In the genomic region with DNA sequence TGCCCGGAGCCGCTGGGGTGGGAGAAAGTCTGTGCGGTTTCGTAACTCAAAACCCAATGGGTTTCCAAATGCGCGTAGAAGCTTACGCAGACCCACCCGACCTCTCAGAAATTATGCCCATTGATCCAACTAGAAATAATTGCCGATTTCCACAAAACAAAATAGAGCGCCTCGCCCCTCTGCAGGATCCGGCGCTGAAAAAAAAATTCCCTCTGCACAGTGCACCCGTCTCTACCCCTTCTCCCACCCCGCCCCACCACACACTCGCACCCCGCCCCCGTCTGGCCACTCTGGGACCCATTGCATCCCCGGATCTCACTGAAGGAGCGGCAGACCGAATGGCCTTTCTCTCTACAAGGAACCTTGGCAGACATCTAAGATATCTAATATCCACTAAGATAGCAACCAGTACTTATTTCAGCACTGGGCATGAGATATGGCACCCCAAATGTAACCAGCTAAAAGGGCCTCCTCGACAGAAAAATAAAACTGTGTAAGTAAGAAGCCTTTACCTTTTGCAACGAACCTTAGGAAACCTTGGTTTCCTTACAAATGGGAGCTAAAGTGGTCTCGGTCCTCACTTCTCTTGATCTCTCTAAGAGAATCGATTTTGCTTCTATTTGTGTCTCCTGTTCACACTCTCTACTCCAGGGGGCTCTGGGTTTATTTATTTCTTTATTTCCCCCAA, we compare ENCODE assay signal across 12 mouse cellular contexts. TPM values are rescaled to one million over a fixed set of nuclear protein-coding genes. Genes with fewer than 3 reads are reported as not detected.
DNase-seq lines count a peak whose midpoint lies in the region; ATAC-seq and TF ChIP-seq lines count a peak whose summit lies in the region.
"Had no signal": no experiment of that assay in that cellular context is flagged by ENCODE, and none has a peak within 500 bp of the region (broad histone marks: within the 10 kb centered on the region; RNA-seq: fewer than 3 reads in every experiment).

No protein-coding gene starts in this region.

- H3K27me3 ChIP-seq in midbrain, embryonic 11.5 days (ENCODE audit: control insufficient read depth, insufficient read depth, low read length): peaks cover 93% of the 10 kb centered on the region
- H3K27me3 ChIP-seq in midbrain, postnatal 0 days (ENCODE audit: insufficient read depth, low read length): peaks cover 80% of the 10 kb centered on the region
- peaks cover 98% of the 10 kb centered on the region for H3K27me3 ChIP-seq in embryonic facial prominence, embryonic 14.5 days (replicated peaks; ENCODE audit: control insufficient read depth, insufficient read depth, low read length)
- H3K27me3 ChIP-seq in intestine, postnatal 0 days (replicated peaks; ENCODE audit: control insufficient read depth, insufficient read depth, low read length): peaks cover 85% of the 10 kb centered on the region

- intact Hi-C loops in left cerebral cortex, postnatal 10 days (cut with DNase I): loop anchor here (10.0 kb wide), 1 partner anchor 603 kb away; the partner anchor contains the start of gene Lhx5

- WGBS in midbrain, embryonic 11.5 days: under 1% methylated on average over 25 of the region's 25 CpGs
- 3% methylated on average over 25 of the region's 25 CpGs for WGBS in midbrain, postnatal 0 days
- WGBS in embryonic facial prominence, embryonic 14.5 days: 2% methylated on average over 25 of the region's 25 CpGs
- 3% methylated on average over 25 of the region's 25 CpGs for WGBS in intestine, postnatal 0 days

- no peaks in the 10 kb centered on the region for H3K9me3 ChIP-seq in midbrain, embryonic 11.5 days (ENCODE audit: control insufficient read depth, low read length)
- H3K9me3 ChIP-seq in midbrain, postnatal 0 days (ENCODE audit: low read length): no peaks in the 10 kb centered on the region
- no peaks in the 10 kb centered on the region for H3K9me3 ChIP-seq in embryonic facial prominence, embryonic 14.5 days (ENCODE audit: control insufficient read depth, low read length)
- no peaks in the 10 kb centered on the region for H3K9me3 ChIP-seq in intestine, postnatal 0 days (ENCODE audit: control insufficient read depth)

- H3K9ac ChIP-seq in midbrain, embryonic 11.5 days (ENCODE audit: low read length): no peak overlapping the region
- H3K9ac ChIP-seq in midbrain, postnatal 0 days (replicated peaks; ENCODE audit: low read length, poor library complexity, severe bottlenecking): no peak overlapping the region
- no peak overlapping the region; the same call in 1 of the 2 replicates for H3K9ac ChIP-seq in embryonic facial prominence, embryonic 14.5 days (ENCODE audit: low read depth, low read length)
- H3K9ac ChIP-seq in intestine, postnatal 0 days (ENCODE audit: low read depth, low read length): no peak overlapping the region

- no peak overlapping the region for H3K27ac ChIP-seq in midbrain, embryonic 11.5 days (ENCODE audit: low read depth, low read length)
- H3K27ac ChIP-seq in midbrain, postnatal 0 days (ENCODE audit: low read depth, low read length): no peak overlapping the region
- H3K27ac ChIP-seq in embryonic facial prominence, embryonic 14.5 days (replicated peaks; ENCODE audit: low read depth, low read length): no peak overlapping the region
- no peak overlapping the region for H3K27ac ChIP-seq in intestine, postnatal 0 days (ENCODE audit: low read depth, low read length)

- no peak overlapping the region for H3K4me3 ChIP-seq in midbrain, embryonic 11.5 days (ENCODE audit: low read depth, low read length)
- H3K4me3 ChIP-seq in midbrain, postnatal 0 days (ENCODE audit: low read depth, low read length): no peak overlapping the region
- peak overlapping the region; percentile 27 for H3K4me3 ChIP-seq in embryonic facial prominence, embryonic 14.5 days (ENCODE audit: low read depth, low read length)
- peak overlapping the region; percentile 37 for H3K4me3 ChIP-seq in intestine, postnatal 0 days (ENCODE audit: low read depth, low read length)

- TF ChIP-seq CTCF in midbrain, postnatal 0 days (IDR thresholded peaks at IDR 0.05): no peak
- TF ChIP-seq CTCF in intestine, postnatal 0 days (IDR thresholded peaks at IDR 0.05; ENCODE audit: low read depth): no peak

- no peak overlapping the region for H3K4me2 ChIP-seq in midbrain, embryonic 11.5 days
- no peak overlapping the region for H3K4me2 ChIP-seq in midbrain, postnatal 0 days (ENCODE audit: low read depth, low read length, poor library complexity, severe bottlenecking)
- peak overlapping the region; percentile 37 for H3K4me2 ChIP-seq in embryonic facial prominence, embryonic 14.5 days (ENCODE audit: low read depth, low read length)
- H3K4me2 ChIP-seq in intestine, postnatal 0 days (replicated peaks; ENCODE audit: low read depth): peak overlapping the region; percentile 68; the same call in 1 of the 2 replicates

- ATAC-seq in midbrain, embryonic 11.5 days (ENCODE audit: low FRiP score): no peak
- ATAC-seq in midbrain, postnatal 0 days (ENCODE audit: low FRiP score): no peak
- ATAC-seq in embryonic facial prominence, embryonic 14.5 days (ENCODE audit: low read depth): no peak
- no peak for ATAC-seq in intestine, postnatal 0 days

- no peaks in the 10 kb centered on the region for H3K36me3 ChIP-seq in midbrain, embryonic 11.5 days (ENCODE audit: control insufficient read depth, insufficient read depth, low read length)
- H3K36me3 ChIP-seq in midbrain, postnatal 0 days (ENCODE audit: insufficient read depth, low read length): no peaks in the 10 kb centered on the region
- H3K36me3 ChIP-seq in embryonic facial prominence, embryonic 14.5 days (ENCODE audit: control insufficient read depth, insufficient read depth, low read length): no peaks in the 10 kb centered on the region
- H3K36me3 ChIP-seq in intestine, postnatal 0 days (ENCODE audit: control insufficient read depth, insufficient read depth): no peaks in the 10 kb centered on the region

- peak; percentile 96 for DNase-seq in midbrain, embryonic 11.5 days (ENCODE audit: low spot score, missing footprints)
- no peak for DNase-seq in midbrain, postnatal 0 days (ENCODE audit: low spot score)
- DNase-seq in embryonic facial prominence, embryonic 14.5 days (ENCODE audit: low spot score): no peak
- peak; percentile 56 for DNase-seq in lung, postnatal 36 days
- DNase-seq in adrenal gland, adult 2 months: no peak
- DNase-seq in frontal cortex, postnatal 36 days (ENCODE audit: low spot score in 2 of 2): no peak
- DNase-seq in left cerebral cortex, postnatal 10 days (ENCODE audit: extremely low spot score in 1 of 2, low spot score in 2 of 2): no peak
- DNase-seq: gastrocnemius, postnatal 25 days had no signal

- peaks cover 2% of the 10 kb centered on the region; the same call in 1 of the 2 replicates for H3K4me1 ChIP-seq in midbrain, embryonic 11.5 days (ENCODE audit: control insufficient read depth, insufficient read depth, low read length)
- no peaks in the 10 kb centered on the region for H3K4me1 ChIP-seq in midbrain, postnatal 0 days (ENCODE audit: insufficient read depth, low read length)
- peaks cover 6% of the 10 kb centered on the region; the same call in 1 of the 2 replicates for H3K4me1 ChIP-seq in embryonic facial prominence, embryonic 14.5 days (ENCODE audit: control insufficient read depth, insufficient read depth, low read length)
- H3K4me1 ChIP-seq in intestine, postnatal 0 days (replicated peaks; ENCODE audit: control insufficient read depth, insufficient read depth, low read length): no peaks in the 10 kb centered on the region

RNA-seq across cellular contexts. Expression of gene Tbx5, which starts 0.5 kb away (rescaled TPM):
- polyA plus RNA-seq in midbrain, embryonic 11.5 days (2014; fragmentation: Nextera tagmentation; extraction: Ambion mirVana): not detected in 2 replicates
- not detected in 2 replicates for total RNA-seq in midbrain, postnatal 0 days (2014; rRNA removed)
- polyA plus RNA-seq in midbrain, postnatal 0 days (2015; fragmentation: Nextera tagmentation; extraction: Ambion mirVana): 0.04 TPM in 1 of 2 replicates, not detected in the other
- 0.24 and 1.5 TPM in 2 replicates for polyA plus RNA-seq in embryonic facial prominence, embryonic 14.5 days (2014; fragmentation: Nextera tagmentation; extraction: Ambion mirVana)
- polyA plus RNA-seq in intestine, postnatal 0 days (2015; fragmentation: Nextera tagmentation; extraction: Ambion mirVana): not detected in 2 replicates
- total RNA-seq in adrenal gland, adult 2 months (2021): under 1 TPM; 0.12 to 0.66 TPM
- polyA plus RNA-seq in adrenal gland, adult 2 months (2012; rRNA removed): 0.22 and 0.38 TPM in 2 replicates
- total RNA-seq in left cerebral cortex, postnatal 10 days (2021): not detected
- total RNA-seq: ES-E14; megakaryocyte progenitor cell, adult 5-6 weeks had no signal
- polyA plus RNA-seq: large intestine, adult 2 months had no signal

Comparison
In these comparisons a context has a peak if more than half of its experiments do, and no peak if none do; other contexts are left out.
1. DNase-seq: peak in midbrain, embryonic 11.5 days (single experiment) and lung, postnatal 36 days (single experiment); none in midbrain, postnatal 0 days (single experiment), embryonic facial prominence, embryonic 14.5 days (single experiment), adrenal gland, adult 2 months (single experiment), frontal cortex, postnatal 36 days (0 of 2) and left cerebral cortex, postnatal 10 days (0 of 2).
2. H3K4me2 ChIP-seq: peak in embryonic facial prominence, embryonic 14.5 days (single experiment) and intestine, postnatal 0 days (single experiment); none in midbrain, embryonic 11.5 days (single experiment) and midbrain, postnatal 0 days (single experiment).
3. H3K4me3 ChIP-seq: peak in embryonic facial prominence, embryonic 14.5 days (single experiment) and intestine, postnatal 0 days (single experiment); none in midbrain, embryonic 11.5 days (single experiment) and midbrain, postnatal 0 days (single experiment).